Mouse (Mus musculus) neural tube, embryonic 13.5 days (tissue): Measurements from ENCODE around the gene Gabrg2. TPM values are rescaled to one million over a fixed set of nuclear protein-coding genes. Genes with fewer than 3 reads are reported as not detected.

Experiments
- ATAC-seq: fragments of 200-750 bp; cut with Nextera tagmentation; 2 replicates; pipeline ENCODE4 v1.8.0; 2017; ENCODE audit warnings: low read depth, mild to moderate bottlenecking, moderate TSS enrichment, moderate library complexity
- H3K27ac ChIP-seq: fragments of 300-500 bp; sonication (generic); replicated peaks from 2 replicates; pipeline ENCODE4 v1.5.1; 2015; ENCODE audit warnings: moderate library complexity, mild to moderate bottlenecking, inconsistent platforms
- H3K27me3 ChIP-seq: fragments of 300-500 bp; sonication (generic); 2 replicates; pipeline ENCODE4 v1.6.1; 2015; ENCODE audit warnings: mild to moderate bottlenecking, inconsistent platforms
- H3K36me3 ChIP-seq: fragments of 300-500 bp; sonication (generic); 2 replicates; pipeline ENCODE4 v1.6.1; 2015; ENCODE audit warnings: mild to moderate bottlenecking, inconsistent platforms
- H3K4me1 ChIP-seq: fragments of 300-500 bp; sonication (generic); replicated peaks from 2 replicates; pipeline ENCODE4 v1.6.1; 2015; ENCODE audit warnings: inconsistent platforms
- H3K4me2 ChIP-seq: fragments of 300-500 bp; sonication (generic); 2 replicates; pipeline ENCODE4 v1.6.1; 2015; ENCODE audit warnings: inconsistent platforms, mild to moderate bottlenecking, moderate library complexity
- H3K4me3 ChIP-seq: fragments of 300-500 bp; sonication (generic); 2 replicates; pipeline ENCODE4 v1.5.1; 2015; ENCODE audit warnings: mild to moderate bottlenecking, inconsistent platforms
- H3K9ac ChIP-seq: fragments of 300-500 bp; sonication (generic); 2 replicates; pipeline ENCODE4 v1.6.1; 2015; ENCODE audit warnings: moderate library complexity, mild to moderate bottlenecking, inconsistent platforms
- H3K9me3 ChIP-seq: fragments of 300-500 bp; sonication (generic); 2 replicates; pipeline ENCODE4 v1.6.1; 2016; ENCODE audit warnings: inconsistent platforms
- WGBS: fragments of 180-500 bp; shearing (Covaris S2); methylation state at CpG from one replicate; pipeline ENCODE4 v1.1.7; 2015; 5-methylcytosine and 5-hydroxymethylcytosine counted together
- polyA plus RNA-seq: library from polyadenylated mRNA; unstranded; fragments of >200 nt; fragmentation: Nextera tagmentation; extraction: Ambion mirVana; gene quantifications from 2 replicates; pipeline ENCODE4 v1.2.1, GENCODE M21; 2015

The Gabrg2 gene
- 73.0 and 75.2 TPM in 2 replicates for polyA plus RNA-seq

- peak; percentile 88 for ATAC-seq
These were observed at the start of gene Gabrg2 for GRCm38 (mm10) chr11:42000190-42001098. TSS of gene Gabrg2 (minus strand) at chr11:42000857.

GRCm38 (mm10) chr11:42048201-42048600 is 47.5 kb upstream of the Gabrg2 start:
- H3K9me3 ChIP-seq = no peaks in the 10 kb centered on the region

More at GRCm38 (mm10) chr11:42000190-42001098, at the start of gene Gabrg2:
- peak within 1 kb of the TSS; percentile 43 for H3K4me3 ChIP-seq
- no peaks in the 10 kb centered on the region for H3K9me3 ChIP-seq
- no peaks in the 10 kb centered on the region for H3K36me3 ChIP-seq
- peak within 1 kb of the TSS; percentile 87 for H3K9ac ChIP-seq
- peak within 1 kb of the TSS; percentile 54 for H3K4me2 ChIP-seq
- peaks cover 18% of the 10 kb centered on the region for H3K4me1 ChIP-seq
- no peaks in the 10 kb centered on the region for H3K27me3 ChIP-seq
- peak within 1 kb of the TSS; percentile 97 for H3K27ac ChIP-seq
- WGBS = 5% methylated on average over 20 of the region's 20 CpGs

GRCm38 (mm10) chr11:41999468-41999881 is 1.2 kb downstream of the Gabrg2 start:
- peaks cover 18% of the 10 kb centered on the region for H3K4me1 ChIP-seq
- no peaks in the 10 kb centered on the region for H3K36me3 ChIP-seq
- H3K9ac ChIP-seq = peak overlapping the region; percentile 87
- peak overlapping the region; percentile 54 for H3K4me2 ChIP-seq
- no peaks in the 10 kb centered on the region for H3K9me3 ChIP-seq
- H3K27me3 ChIP-seq = no peaks in the 10 kb centered on the region
- peak overlapping the region; percentile 97 for H3K27ac ChIP-seq
- H3K4me3 ChIP-seq = peak overlapping the region; percentile 43
- ATAC-seq = peak; percentile 88
- 1% methylated on average over 7 of the region's 7 CpGs for WGBS

More at GRCm38 (mm10) chr11:42048201-42048600, 47.5 kb upstream of the Gabrg2 start:
- Histone ChIP-seq H3K9ac (no peak overlapping the region), H3K4me2 (no peak overlapping the region), H3K27ac (no peak overlapping the region), H3K36me3 (no peaks in the 10 kb centered on the region), H3K4me3 (no peak overlapping the region), H3K4me1 (no peaks in the 10 kb centered on the region), H3K27me3 (no peaks in the 10 kb centered on the region)
- no peak for ATAC-seq

GRCm38 (mm10) chr11:41980152-41980551 is 20.5 kb downstream of the Gabrg2 start:
- Histone ChIP-seq H3K27me3 (no peaks in the 10 kb centered on the region), H3K9ac (no peak overlapping the region), H3K4me3 (no peak overlapping the region), H3K36me3 (no peaks in the 10 kb centered on the region), H3K4me2 (no peak overlapping the region), H3K9me3 (no peaks in the 10 kb centered on the region), H3K27ac (no peak overlapping the region), H3K4me1 (no peaks in the 10 kb centered on the region)
- WGBS = 81% methylated on average over 6 of the region's 6 CpGs
- ATAC-seq = no peak

GRCm38 (mm10) chr11:41968595-41968994 is 32.1 kb downstream of the Gabrg2 start:
- ATAC-seq = no peak
- no peaks in the 10 kb centered on the region for H3K4me1 ChIP-seq
- no peak overlapping the region for H3K4me3 ChIP-seq
- H3K27ac ChIP-seq = no peak overlapping the region
- no peak overlapping the region for H3K4me2 ChIP-seq
- H3K27me3 ChIP-seq = no peaks in the 10 kb centered on the region
- H3K9me3 ChIP-seq = no peaks in the 10 kb centered on the region
- H3K9ac ChIP-seq = no peak overlapping the region
- no peaks in the 10 kb centered on the region; the same call in 1 of the 2 replicates for H3K36me3 ChIP-seq

- no peaks in the 10 kb centered on the region for H3K27me3 ChIP-seq
- no peak overlapping the region for H3K27ac ChIP-seq
- no peak overlapping the region for H3K9ac ChIP-seq
- H3K4me1 ChIP-seq = no peaks in the 10 kb centered on the region
- H3K36me3 ChIP-seq = no peaks in the 10 kb centered on the region; the same call in 1 of the 2 replicates
- WGBS = 80% methylated on average over 8 of the region's 8 CpGs
- ATAC-seq = no peak
- H3K4me3 ChIP-seq = no peak overlapping the region
- H3K4me2 ChIP-seq = no peak overlapping the region
- H3K9me3 ChIP-seq = no peaks in the 10 kb centered on the region
These were observed 38.0 kb downstream of the Gabrg2 start for GRCm38 (mm10) chr11:41962706-41963105.

GRCm38 (mm10) chr11:41953550-41953949 is 47.1 kb downstream of the Gabrg2 start:
- Histone ChIP-seq H3K9me3 (no peaks in the 10 kb centered on the region), H3K4me3 (no peak overlapping the region), H3K36me3 (no peaks in the 10 kb centered on the region), H3K4me1 (no peaks in the 10 kb centered on the region), H3K27me3 (no peaks in the 10 kb centered on the region), H3K27ac (no peak overlapping the region), H3K4me2 (no peak overlapping the region), H3K9ac (no peak overlapping the region)
- ATAC-seq = no peak
- WGBS = 73% methylated on average over 2 of the region's 2 CpGs

GRCm38 (mm10) chr11:41951898-41952297 is 48.8 kb downstream of the Gabrg2 start:
- Histone ChIP-seq H3K4me2 (no peak overlapping the region), H3K9me3 (no peaks in the 10 kb centered on the region), H3K36me3 (no peaks in the 10 kb centered on the region), H3K27me3 (no peaks in the 10 kb centered on the region), H3K4me3 (no peak overlapping the region), H3K9ac (no peak overlapping the region), H3K4me1 (no peaks in the 10 kb centered on the region), H3K27ac (no peak overlapping the region)
- ATAC-seq = no peak
- WGBS = 71% methylated on average over 3 of the region's 3 CpGs

GRCm38 (mm10) chr11:41945471-41945870 is 55.2 kb downstream of the Gabrg2 start:
- Histone ChIP-seq H3K4me1 (no peaks in the 10 kb centered on the region), H3K36me3 (0 out of 2 replicates have a peak, but pooled peaks cover 3% of the 10 kb centered on the region), H3K27me3 (no peaks in the 10 kb centered on the region), H3K27ac (no peak overlapping the region), H3K4me3 (no peak overlapping the region), H3K9me3 (no peaks in the 10 kb centered on the region), H3K9ac (no peak overlapping the region), H3K4me2 (no peak overlapping the region)
- WGBS = 90% methylated on average over 5 of the region's 5 CpGs
- ATAC-seq = no peak

- WGBS = 75% methylated on average over 2 of the region's 2 CpGs
- H3K27me3 ChIP-seq = no peaks in the 10 kb centered on the region
- H3K4me1 ChIP-seq = no peaks in the 10 kb centered on the region
- H3K9me3 ChIP-seq = no peaks in the 10 kb centered on the region
- ATAC-seq = no peak
- H3K4me3 ChIP-seq = no peak overlapping the region
- no peak overlapping the region for H3K27ac ChIP-seq
- no peak overlapping the region for H3K4me2 ChIP-seq
- no peaks in the 10 kb centered on the region for H3K36me3 ChIP-seq
- no peak overlapping the region for H3K9ac ChIP-seq
These were observed 62.7 kb downstream of the Gabrg2 start for GRCm38 (mm10) chr11:41937979-41938378.

GRCm38 (mm10) chr11:41918864-41919263 is 81.8 kb downstream of the Gabrg2 start:
- H3K4me3 ChIP-seq = no peak overlapping the region
- H3K4me2 ChIP-seq = no peak overlapping the region
- no peaks in the 10 kb centered on the region for H3K9me3 ChIP-seq
- no peaks in the 10 kb centered on the region for H3K36me3 ChIP-seq
- no peaks in the 10 kb centered on the region for H3K4me1 ChIP-seq
- no peak overlapping the region for H3K27ac ChIP-seq
- ATAC-seq = no peak
- H3K27me3 ChIP-seq = no peaks in the 10 kb centered on the region
- no peak overlapping the region for H3K9ac ChIP-seq

- Histone ChIP-seq H3K27me3 (no peaks in the 10 kb centered on the region), H3K9ac (no peak overlapping the region), H3K4me2 (no peak overlapping the region), H3K4me1 (no peaks in the 10 kb centered on the region), H3K36me3 (0 out of 2 replicates have a peak, but pooled peaks cover 2% of the 10 kb centered on the region), H3K4me3 (no peak overlapping the region), H3K27ac (no peak overlapping the region), H3K9me3 (no peaks in the 10 kb centered on the region)
- no peak for ATAC-seq
- 30% methylated on average over 6 of the region's 6 CpGs for WGBS
These were observed 86.6 kb downstream of the Gabrg2 start for GRCm38 (mm10) chr11:41914066-41914465.
